Mouse (Mus musculus) kidney, adult 2 months (tissue): ENCODE measurements around the gene Efna2. TPM values are rescaled to one million over a fixed set of nuclear protein-coding genes. Genes with fewer than 3 reads are reported as not detected.

Experiments used
- DNase-seq: peaks from one replicate; pipeline ENCODE4 v3.0.0; 2021
- H3K27ac ChIP-seq: fragments of 200-500 bp; 2 replicates; pipeline ENCODE4 v1.5.1; 2012; ENCODE audit warnings: low read depth, low read length, control low read depth, inconsistent platforms; ENCODE audit not compliant: insufficient read depth
- H3K27me3 ChIP-seq: fragments of 200-500 bp; replicated peaks from 2 replicates; pipeline ENCODE4 v1.6.1; 2012; ENCODE audit warnings: mild to moderate bottlenecking, moderate library complexity, low read length, inconsistent platforms; ENCODE audit not compliant: control insufficient read depth, insufficient read depth
- H3K36me3 ChIP-seq: fragments of 200-500 bp; 2 replicates; pipeline ENCODE4 v1.6.1; 2012; ENCODE audit warnings: mild to moderate bottlenecking, moderate library complexity, low read length, inconsistent platforms; ENCODE audit not compliant: control insufficient read depth, insufficient read depth
- H3K4me1 ChIP-seq: fragments of 200-500 bp; 2 replicates; pipeline ENCODE4 v1.6.1; 2011; ENCODE audit warnings: low read length; ENCODE audit not compliant: control insufficient read depth, insufficient read depth
- H3K4me3 ChIP-seq: fragments of 200-500 bp; 2 replicates; pipeline ENCODE4 v1.5.1; 2011; ENCODE audit warnings: mild to moderate bottlenecking, low read depth, low read length, control low read depth; ENCODE audit not compliant: insufficient read depth
- CTCF ChIP-seq: fragments of 200-500 bp; conservative IDR thresholded peaks from 2 replicates; pipeline ENCODE4 v1.5.1; 2011; ENCODE audit warnings: low read depth, mild to moderate bottlenecking, control low read depth, low read length, moderate library complexity, mixed read lengths; ENCODE audit not compliant: insufficient read depth, insufficient read length
- POLR2A ChIP-seq: fragments of 200-500 bp; IDR thresholded peaks from one replicate; pipeline ENCODE4 v1.6.1; 2011; ENCODE audit warnings: low read depth, low read length, control low read depth
- WGBS: fragments of 180-500 bp; shearing (Covaris S2); methylation state at CpG from one replicate; pipeline ENCODE4 v1.1.7; 2018; 5-methylcytosine and 5-hydroxymethylcytosine counted together
- polyA plus RNA-seq: library from polyadenylated mRNA; depleted of rRNA; stranded (reverse); fragments of >200 nt; gene quantifications from 2 replicates; pipeline ENCODE4 v1.2.3, GENCODE M21; 2012; rRNA removed

Efna2 gene
- polyA plus RNA-seq, 1 experiment, result 1.5 TPM

- Histone ChIP-seq H3K4me3 (no peak overlapping the region), H3K36me3 (peaks cover 2% of the 10 kb centered on the region), H3K4me1 (no peaks in the 10 kb centered on the region), H3K27ac (no peak overlapping the region), H3K27me3 (no peaks in the 10 kb centered on the region)
- no peak for DNase-seq
- 94% methylated on average over 13 of the region's 13 CpGs for whole genome bisulfite sequencing
- TF ChIP-seq CTCF, result no peak
- TF ChIP-seq POLR2A, result no peak
Measured at GRCm38 (mm10) chr10:80236145-80236825, 57.0 kb downstream of the Efna2 start.

DNA sequence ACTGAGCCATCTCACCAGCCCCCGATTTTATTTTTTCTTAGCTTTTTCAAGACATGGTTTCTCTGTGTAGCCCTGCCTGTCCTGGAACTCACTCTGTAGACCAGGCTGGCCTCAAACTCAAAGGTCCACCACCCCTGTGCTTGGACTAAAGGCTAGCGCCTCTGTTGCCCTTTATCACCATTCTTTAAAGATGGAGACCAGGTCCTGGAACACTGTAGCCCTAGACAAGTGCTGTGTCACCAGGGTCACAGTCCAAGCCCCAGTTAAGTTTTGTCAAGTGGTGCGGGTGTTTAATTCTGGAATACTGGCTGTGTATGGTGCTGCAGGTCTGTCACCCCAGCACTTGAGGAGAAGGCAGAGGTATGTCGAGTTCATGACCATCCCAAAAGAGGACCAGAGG, 57.7 kb downstream of the Efna2 start:
- no peaks in the 10 kb centered on the region for H3K4me1 ChIP-seq
- WGBS, result 78% methylated on average over 4 of the region's 4 CpGs
- H3K27me3 ChIP-seq, result no peaks in the 10 kb centered on the region
- no peak overlapping the region for H3K27ac ChIP-seq
- TF ChIP-seq POLR2A, result no peak
- TF ChIP-seq CTCF, result no peak
- no peak for DNase-seq
- H3K4me3 ChIP-seq, result no peak overlapping the region
- peaks cover 2% of the 10 kb centered on the region for H3K36me3 ChIP-seq

DNA sequence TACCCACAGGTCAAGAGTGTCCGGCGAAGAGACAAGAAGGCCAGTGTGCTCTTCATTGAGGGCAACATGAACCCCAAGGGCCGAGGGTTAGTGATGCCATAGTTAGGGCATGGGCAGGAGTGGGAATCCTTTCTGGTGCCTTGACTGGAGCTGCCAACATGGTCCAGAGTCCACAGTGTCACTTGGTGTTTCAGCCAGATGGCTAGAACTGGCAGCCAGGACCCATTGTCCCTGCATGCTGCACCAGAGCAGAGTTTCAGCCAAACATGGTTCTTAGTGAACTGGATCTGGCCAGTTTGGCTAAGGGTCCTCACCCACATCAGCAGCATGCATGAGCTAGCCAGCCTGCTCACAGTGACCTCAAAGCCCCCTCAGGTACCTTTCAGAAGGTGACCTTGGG, 59.0 kb downstream of the Efna2 start:
- Histone ChIP-seq H3K36me3 (no peaks in the 10 kb centered on the region; the same call in none of the 2 replicates), H3K27me3 (no peaks in the 10 kb centered on the region), H3K4me3 (no peak overlapping the region), H3K4me1 (no peaks in the 10 kb centered on the region), H3K27ac (no peak overlapping the region)
- WGBS, result 81% methylated on average over 3 of the region's 3 CpGs
- no peak for TF ChIP-seq POLR2A
- no peak for TF ChIP-seq CTCF
- peak; percentile 54 for DNase-seq

Other genes with a start within 250 kb of the Efna2 start
- 60.4 and 67.5 TPM in 2 replicates for gene Wdr18, start 219.3 kb upstream of the Efna2 start, polyA plus RNA-seq
- 1.6 and 2.0 TPM in 2 replicates for gene Grin3b, start 208.8 kb upstream of the Efna2 start, polyA plus RNA-seq
- gene Tmem259, start 195.2 kb upstream of the Efna2 start, polyA plus RNA-seq, result 262 and 316 TPM in 2 replicates
- 52.3 and 55.5 TPM in 2 replicates for gene Cnn2, start 190.9 kb upstream of the Efna2 start, polyA plus RNA-seq
- gene Abca7, start 183.0 kb upstream of the Efna2 start, polyA plus RNA-seq, result 10.6 and 11.8 TPM in 2 replicates
- 9.6 and 25.5 TPM in 2 replicates for gene Arhgap45, start 162.8 kb upstream of the Efna2 start, polyA plus RNA-seq
- 230 and 235 TPM in 2 replicates for gene Polr2e, start 139.7 kb upstream of the Efna2 start, polyA plus RNA-seq
- 1,431 and 1,557 TPM in 2 replicates for gene Gpx4, start 132.3 kb upstream of the Efna2 start, polyA plus RNA-seq
- gene Sbno2, start 73.9 kb upstream of the Efna2 start, polyA plus RNA-seq, result 27.7 and 30.8 TPM in 2 replicates
- gene Stk11, start 63.7 kb upstream of the Efna2 start, polyA plus RNA-seq, result 114 and 117 TPM in 2 replicates
- gene Atp5d, start 40.9 kb upstream of the Efna2 start, polyA plus RNA-seq, result 1,948 and 2,036 TPM in 2 replicates
- 8.1 and 8.7 TPM in 2 replicates for gene Cbarp, start 38.6 kb upstream of the Efna2 start, polyA plus RNA-seq
- gene Midn, start 31.2 kb upstream of the Efna2 start, polyA plus RNA-seq, result 65.6 and 67.0 TPM in 2 replicates
- 86.7 and 87.8 TPM in 2 replicates for gene Cirbp, start 13.5 kb upstream of the Efna2 start, polyA plus RNA-seq
- gene 1600002K03Rik, start 6.5 kb upstream of the Efna2 start, polyA plus RNA-seq, result 7.9 and 11.2 TPM in 2 replicates
- gene Mum1, start 47.0 kb downstream of the Efna2 start, polyA plus RNA-seq, result 25.6 and 30.4 TPM in 2 replicates
- gene Ndufs7, start 69.6 kb downstream of the Efna2 start, polyA plus RNA-seq, result 1,001 and 1,041 TPM in 2 replicates
- 66.7 and 68.4 TPM in 2 replicates for gene Gamt, start 81.5 kb downstream of the Efna2 start, polyA plus RNA-seq
- gene Dazap1, start 82.0 kb downstream of the Efna2 start, polyA plus RNA-seq, result 45.6 and 49.1 TPM in 2 replicates
- 1,371 and 1,777 TPM in 2 replicates for gene Rps15, start 113.0 kb downstream of the Efna2 start, polyA plus RNA-seq
- gene Apc2, start 116.5 kb downstream of the Efna2 start, polyA plus RNA-seq, result 0.74 and 0.95 TPM in 2 replicates
- 47.8 and 52.5 TPM in 2 replicates for gene 2310011J03Rik, start 141.1 kb downstream of the Efna2 start, polyA plus RNA-seq
- 9.1 and 12.2 TPM in 2 replicates for gene Pcsk4, start 150.0 kb downstream of the Efna2 start, polyA plus RNA-seq
- 24.7 and 25.1 TPM in 2 replicates for gene Reep6, start 150.5 kb downstream of the Efna2 start, polyA plus RNA-seq
- gene Adamtsl5, start 168.9 kb downstream of the Efna2 start, polyA plus RNA-seq, result 5.5 and 7.4 TPM in 2 replicates
- gene Plk5, start 177.0 kb downstream of the Efna2 start, polyA plus RNA-seq, result 1.8 and 2.0 TPM in 2 replicates
- gene Mex3d, start 208.2 kb downstream of the Efna2 start, polyA plus RNA-seq, result 7.9 and 11.9 TPM in 2 replicates
- 143 and 151 TPM in 2 replicates for gene Mbd3, start 220.1 kb downstream of the Efna2 start, polyA plus RNA-seq
- 3,960 and 3,968 TPM in 2 replicates for gene Uqcr11, start 227.3 kb downstream of the Efna2 start, polyA plus RNA-seq